ENCODE assay signal across 23 mouse cellular contexts in genomic region chr1:12555859-12556258, GRCm38 (mm10).
DNase-seq lines count a peak whose midpoint lies in the region; ATAC-seq and TF ChIP-seq lines count a peak whose summit lies in the region.
"Had no signal": no experiment of that assay in that cellular context is flagged by ENCODE, and none has a peak within 500 bp of the region (broad histone marks: within the 10 kb centered on the region; RNA-seq: fewer than 3 reads in every experiment).

No protein-coding gene starts in this region.

- TF ChIP-seq CTCF in forebrain, postnatal 0 days (IDR thresholded peaks at IDR 0.05; ENCODE audit: low read depth), result no peak

- intact Hi-C loops in left cerebral cortex, postnatal 25 days (cut with DNase I), result no loop called here

- H3K9me3 ChIP-seq in forebrain, embryonic 14.5 days (replicated peaks; ENCODE audit: control insufficient read depth, low read length), result no peaks in the 10 kb centered on the region
- no peaks in the 10 kb centered on the region for H3K9me3 ChIP-seq in forebrain, postnatal 0 days (ENCODE audit: low read length)
- H3K9me3 ChIP-seq: embryonic facial prominence, embryonic 13.5 days; heart, embryonic 15.5 days; kidney, embryonic 15.5 days; liver, embryonic 12.5 days had no signal

- peak; percentile 29; the same call in 1 of the 2 replicates for ATAC-seq in forebrain, embryonic 14.5 days
- ATAC-seq in forebrain, postnatal 0 days, result no peak
- ATAC-seq: activated CD4-positive, CD25-positive, alpha-beta regulatory T cell, adult 4 months; hindbrain, embryonic 16.5 days; intestine, embryonic 16.5 days; liver, embryonic 12.5 days; midbrain, embryonic 16.5 days had no signal

- H3K4me1 ChIP-seq in forebrain, embryonic 14.5 days (ENCODE audit: control insufficient read depth, insufficient read depth, low read length), result no peaks in the 10 kb centered on the region
- H3K4me1 ChIP-seq in forebrain, postnatal 0 days (ENCODE audit: insufficient read depth), result no peaks in the 10 kb centered on the region
- H3K4me1 ChIP-seq: embryonic facial prominence, embryonic 13.5 days; heart, embryonic 15.5 days; kidney, embryonic 15.5 days; liver, embryonic 12.5 days had no signal

- 50% methylated on average over 4 of the region's 4 CpGs for WGBS in forebrain, embryonic 14.5 days
- WGBS in forebrain, postnatal 0 days, result 40% methylated on average over 4 of the region's 4 CpGs

- H3K36me3 ChIP-seq in forebrain, embryonic 14.5 days (ENCODE audit: control insufficient read depth, insufficient read depth, low read length), result no peaks in the 10 kb centered on the region
- no peaks in the 10 kb centered on the region for H3K36me3 ChIP-seq in forebrain, postnatal 0 days (ENCODE audit: insufficient read depth)
- H3K36me3 ChIP-seq: embryonic facial prominence, embryonic 13.5 days; heart, embryonic 15.5 days; kidney, embryonic 15.5 days; liver, embryonic 12.5 days had no signal

- no peak overlapping the region for H3K4me3 ChIP-seq in forebrain, embryonic 14.5 days (ENCODE audit: low read depth, low read length)
- no peak overlapping the region for H3K4me3 ChIP-seq in forebrain, postnatal 0 days (ENCODE audit: low read depth, low read length)
- H3K4me3 ChIP-seq: embryonic facial prominence, embryonic 13.5 days; heart, embryonic 15.5 days; kidney, embryonic 15.5 days; liver, embryonic 12.5 days had no signal

- DNase-seq in forebrain, embryonic 14.5 days (ENCODE audit: low spot score), result peak; percentile 36
- DNase-seq in forebrain, postnatal 0 days, result no peak
- peak; percentile 33 to 37 for DNase-seq in left cerebral cortex, postnatal 25 days (ENCODE audit: low spot score in 2 of 2)
- DNase-seq in left cerebral cortex, adult 8-10 months (ENCODE audit: low spot score in 2 of 2), result no peak
- DNase-seq in brain, adult 2 months (ENCODE audit: low read depth, low spot score), result peak; percentile 58
- DNase-seq in layer of hippocampus, adult 9-11 months, result peak; percentile 30
- no peak for DNase-seq in ovary, postnatal 36 days (ENCODE audit: low spot score)
- no peak for DNase-seq in thymus, postnatal 0 days (ENCODE audit: low spot score)
- DNase-seq: adrenal gland, postnatal 10 days; cerebellum, adult 11-12 months; cerebellum, postnatal 14 days; gastrocnemius, postnatal 36 days; lung, adult 2 months; lung, postnatal 36 days; thymus, adult 18-20 months had no signal

- H3K4me2 ChIP-seq in forebrain, embryonic 14.5 days (ENCODE audit: low read length), result no peak overlapping the region
- no peak overlapping the region for H3K4me2 ChIP-seq in forebrain, postnatal 0 days (ENCODE audit: low read depth)
- H3K4me2 ChIP-seq: embryonic facial prominence, embryonic 13.5 days; heart, embryonic 15.5 days; kidney, embryonic 15.5 days; liver, embryonic 12.5 days had no signal

- no peaks in the 10 kb centered on the region for H3K27me3 ChIP-seq in forebrain, embryonic 14.5 days (replicated peaks; ENCODE audit: control insufficient read depth, insufficient read depth, low read length)
- H3K27me3 ChIP-seq in forebrain, postnatal 0 days (ENCODE audit: insufficient read depth, low read length), result no peaks in the 10 kb centered on the region
- H3K27me3 ChIP-seq: embryonic facial prominence, embryonic 13.5 days; heart, embryonic 15.5 days; kidney, embryonic 15.5 days; liver, embryonic 12.5 days had no signal

- no peak overlapping the region for H3K9ac ChIP-seq in forebrain, embryonic 14.5 days (ENCODE audit: low read length)
- H3K9ac ChIP-seq in forebrain, postnatal 0 days, result no peak overlapping the region
- H3K9ac ChIP-seq: embryonic facial prominence, embryonic 13.5 days; heart, embryonic 15.5 days; kidney, embryonic 15.5 days; liver, embryonic 12.5 days had no signal

- no peak overlapping the region for H3K27ac ChIP-seq in forebrain, embryonic 14.5 days (ENCODE audit: low read depth, low read length)
- H3K27ac ChIP-seq in forebrain, postnatal 0 days (ENCODE audit: low read depth, low read length), result no peak overlapping the region
- H3K27ac ChIP-seq: embryonic facial prominence, embryonic 13.5 days; heart, embryonic 15.5 days; kidney, embryonic 15.5 days; liver, embryonic 12.5 days had no signal

Comparison
In these comparisons a context has a peak if more than half of its experiments do, and no peak if none do; other contexts are left out.
1. DNase-seq: peak in forebrain, embryonic 14.5 days (single experiment), left cerebral cortex, postnatal 25 days (2 of 2), brain, adult 2 months (single experiment) and layer of hippocampus, adult 9-11 months (single experiment); none in forebrain, postnatal 0 days (single experiment), left cerebral cortex, adult 8-10 months (0 of 2), ovary, postnatal 36 days (single experiment) and thymus, postnatal 0 days (single experiment).